Mouse (Mus musculus): ENCODE results near the gene Gtpbp4.
"Not testable (repeated sequence)": the region's sequence is repeated elsewhere in the genome, so short reads cannot be mapped to it uniquely, and the experiment has no call there.

Gene Gtpbp4

GRCm38 (mm10) chr13:8995990-8996786 is at the start of gene Gtpbp4:
Gene Gtpbp4, minus strand, starts transcription at chr13:8996083.
- DNase-seq (ENCODE audit: low read depth) = peak; percentile 93

DNA sequence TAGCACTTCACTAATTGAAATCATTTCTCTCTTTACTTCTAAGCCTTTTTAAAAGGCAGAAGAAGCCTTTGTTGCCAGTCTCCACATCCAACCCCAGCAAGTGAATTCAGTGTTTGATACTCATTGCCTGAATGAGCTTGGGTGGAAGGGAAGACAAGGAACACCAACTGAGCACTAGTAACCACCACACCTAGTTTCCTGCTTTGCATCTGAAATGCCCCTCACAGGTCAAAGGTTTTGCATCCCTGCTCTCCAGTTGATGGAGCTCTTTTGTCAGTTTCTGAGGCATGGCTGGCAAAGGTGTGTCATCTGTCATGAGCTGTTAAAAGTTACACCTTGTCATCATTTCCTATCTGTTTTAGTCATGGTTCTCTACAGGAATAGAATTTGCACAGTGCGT is 48.8 kb upstream of the Gtpbp4 start:
- no peak for DNase-seq (ENCODE audit: low read depth)

DNA sequence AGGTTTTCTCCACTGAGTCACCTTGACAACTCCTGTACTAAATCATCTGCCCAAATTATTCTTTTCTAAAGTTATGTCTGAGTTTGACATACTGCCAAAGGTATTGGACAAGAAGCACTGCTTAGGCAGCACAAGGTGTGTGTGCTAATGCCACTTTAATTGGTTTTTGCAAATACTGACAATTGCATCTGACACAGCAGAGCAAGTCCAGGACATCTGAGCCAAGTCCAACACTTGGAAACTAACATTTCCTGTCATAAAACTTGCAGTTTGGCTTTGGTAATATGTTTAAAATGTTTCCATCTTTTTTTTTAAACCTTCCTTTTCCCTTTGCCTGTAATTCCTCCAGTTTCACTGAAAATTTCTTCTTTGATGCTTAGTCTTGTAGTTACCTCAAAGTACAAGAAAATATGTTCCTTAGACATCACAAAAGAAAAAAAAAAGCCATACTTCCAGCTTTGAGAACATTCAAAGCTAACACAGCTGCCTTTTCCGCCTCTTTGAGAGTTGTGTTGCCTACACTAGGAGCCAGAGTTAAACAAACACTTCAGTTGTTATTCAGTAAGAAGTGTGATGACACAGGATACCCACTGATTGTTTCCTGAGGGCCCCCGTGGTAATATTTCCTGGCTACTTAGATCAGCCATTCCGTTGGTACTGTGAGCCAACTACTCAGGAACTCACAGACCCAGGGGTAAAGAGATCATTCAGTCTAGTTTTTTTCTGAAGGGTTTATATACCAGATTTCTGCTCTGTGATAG is 47.6 kb upstream of the Gtpbp4 start:
- peak; percentile 35 for DNase-seq (ENCODE audit: low read depth)

GRCm38 (mm10) chr13:9040626-9041025 is 44.7 kb upstream of the Gtpbp4 start:
- no peak for DNase-seq (ENCODE audit: low read depth)

- DNase-seq (ENCODE audit: low read depth) = peak; percentile 19
Measured at GRCm38 (mm10) chr13:9031996-9032661, 36.2 kb upstream of the Gtpbp4 start.

- DNase-seq (ENCODE audit: low read depth) = no peak
Measured at GRCm38 (mm10) chr13:9030364-9030763, 34.5 kb upstream of the Gtpbp4 start.

- DNase-seq (ENCODE audit: low read depth) = no peak
Measured at GRCm38 (mm10) chr13:9027251-9027650, 31.4 kb upstream of the Gtpbp4 start.

GRCm38 (mm10) chr13:9022623-9023022 is 26.7 kb upstream of the Gtpbp4 start:
- no peak for DNase-seq (ENCODE audit: low read depth)

DNA sequence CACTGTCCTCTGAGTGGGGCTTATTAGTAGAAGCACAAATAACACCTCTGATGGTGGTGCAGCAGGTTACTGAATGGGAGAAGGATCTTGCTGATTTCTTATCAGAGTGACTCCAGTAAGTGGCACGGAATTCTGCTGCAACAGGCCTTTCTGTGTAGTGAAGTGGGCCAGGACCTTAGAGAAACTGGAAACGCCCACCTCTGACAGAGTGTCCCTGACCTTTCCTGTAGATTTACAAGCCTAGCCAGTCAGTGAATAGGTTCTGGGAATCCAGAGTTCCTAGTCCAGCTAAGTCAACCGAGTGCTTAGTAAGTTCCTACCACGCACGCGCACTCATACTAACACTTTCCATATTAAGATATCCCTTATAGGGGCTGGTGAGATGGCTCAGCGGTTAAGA is 25.7 kb upstream of the Gtpbp4 start:
- no peak for DNase-seq (ENCODE audit: low read depth)

- no peak for DNase-seq (ENCODE audit: low read depth)
Measured at GRCm38 (mm10) chr13:9019713-9020112, 23.8 kb upstream of the Gtpbp4 start.

DNA sequence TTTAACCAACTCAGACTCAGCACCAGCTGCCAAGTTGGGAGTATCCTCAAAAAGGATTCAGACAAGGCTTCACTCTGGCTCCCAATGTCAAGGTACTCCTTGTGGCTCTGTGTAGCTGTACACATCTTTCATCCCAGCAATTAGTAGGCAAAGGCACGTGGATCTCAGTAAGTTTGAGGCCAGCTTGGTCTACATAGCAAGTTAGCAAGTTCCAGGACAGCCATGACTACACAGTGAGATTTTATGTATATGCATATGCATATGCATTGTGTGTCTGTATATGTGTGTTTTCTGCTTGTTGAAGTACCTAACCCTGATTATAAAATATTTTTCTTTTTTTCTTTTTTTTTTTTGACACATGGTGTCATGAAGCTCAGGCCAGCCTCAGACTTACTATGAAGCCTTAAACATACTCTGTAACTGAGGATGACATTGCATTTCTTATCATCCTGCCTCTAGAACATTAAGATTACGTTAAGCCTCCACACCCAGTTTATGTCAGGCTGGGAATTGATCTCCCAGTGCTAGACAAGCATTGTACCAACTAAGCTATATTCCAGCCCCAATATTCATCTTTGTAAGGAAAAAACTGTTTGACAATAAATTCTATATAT is 23.2 kb upstream of the Gtpbp4 start:
- no peak for DNase-seq (ENCODE audit: low read depth)

- DNase-seq (ENCODE audit: low read depth) = peak; percentile 80
Measured at GRCm38 (mm10) chr13:9017190-9017589, 21.3 kb upstream of the Gtpbp4 start.

GRCm38 (mm10) chr13:9014431-9014830 is 18.5 kb upstream of the Gtpbp4 start:
- DNase-seq (ENCODE audit: low read depth) = peak; percentile 74

GRCm38 (mm10) chr13:9013483-9013882 is 17.6 kb upstream of the Gtpbp4 start:
- no peak for DNase-seq (ENCODE audit: low read depth)

- DNase-seq (ENCODE audit: low read depth) = no peak
Measured at GRCm38 (mm10) chr13:9011596-9012350, 15.9 kb upstream of the Gtpbp4 start.

DNA sequence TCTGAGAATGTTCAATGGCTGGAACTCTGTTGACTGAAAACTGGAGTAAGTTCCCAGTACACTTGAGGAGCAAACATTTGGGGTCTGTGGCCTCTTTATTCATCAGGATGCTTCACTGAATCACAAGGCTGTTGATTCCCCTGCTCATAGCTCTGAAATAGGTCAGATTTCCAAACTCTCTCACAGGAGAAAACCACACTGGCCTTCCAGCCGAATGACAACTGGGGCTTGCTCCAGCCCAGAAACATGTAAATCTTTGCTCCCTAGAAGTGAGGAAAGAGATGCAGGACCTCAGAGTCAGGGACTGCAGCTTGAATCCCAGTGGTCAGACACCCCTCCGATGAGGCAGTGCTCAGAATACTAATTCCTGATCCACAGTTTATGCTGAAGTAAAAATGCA is 7.4 kb upstream of the Gtpbp4 start:
- DNase-seq (ENCODE audit: low read depth) = no peak

DNA sequence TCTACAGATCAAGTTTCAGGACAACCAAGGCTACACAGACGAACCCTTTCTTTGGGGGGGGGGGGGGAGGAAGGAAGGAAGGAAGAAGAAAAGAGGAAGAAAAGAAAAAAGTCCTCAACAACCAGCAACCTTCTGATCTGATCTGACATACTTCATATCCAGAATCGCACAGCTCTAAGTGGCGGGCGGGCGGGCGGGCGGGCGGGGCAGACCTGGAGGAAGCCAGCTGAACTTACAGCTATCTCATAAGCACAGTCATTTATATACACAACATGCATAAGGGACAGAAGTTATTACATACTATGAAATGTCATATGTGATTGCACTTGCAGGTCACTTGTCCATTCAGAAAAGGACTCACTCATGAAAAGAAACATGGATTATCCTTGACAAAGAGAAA is 3.6 kb upstream of the Gtpbp4 start:
- DNase-seq (ENCODE audit: low read depth) = no peak

- not testable (repeated sequence) for DNase-seq (ENCODE audit: low read depth)
Measured at GRCm38 (mm10) chr13:8997221-8997620, 1.3 kb upstream of the Gtpbp4 start.

DNA sequence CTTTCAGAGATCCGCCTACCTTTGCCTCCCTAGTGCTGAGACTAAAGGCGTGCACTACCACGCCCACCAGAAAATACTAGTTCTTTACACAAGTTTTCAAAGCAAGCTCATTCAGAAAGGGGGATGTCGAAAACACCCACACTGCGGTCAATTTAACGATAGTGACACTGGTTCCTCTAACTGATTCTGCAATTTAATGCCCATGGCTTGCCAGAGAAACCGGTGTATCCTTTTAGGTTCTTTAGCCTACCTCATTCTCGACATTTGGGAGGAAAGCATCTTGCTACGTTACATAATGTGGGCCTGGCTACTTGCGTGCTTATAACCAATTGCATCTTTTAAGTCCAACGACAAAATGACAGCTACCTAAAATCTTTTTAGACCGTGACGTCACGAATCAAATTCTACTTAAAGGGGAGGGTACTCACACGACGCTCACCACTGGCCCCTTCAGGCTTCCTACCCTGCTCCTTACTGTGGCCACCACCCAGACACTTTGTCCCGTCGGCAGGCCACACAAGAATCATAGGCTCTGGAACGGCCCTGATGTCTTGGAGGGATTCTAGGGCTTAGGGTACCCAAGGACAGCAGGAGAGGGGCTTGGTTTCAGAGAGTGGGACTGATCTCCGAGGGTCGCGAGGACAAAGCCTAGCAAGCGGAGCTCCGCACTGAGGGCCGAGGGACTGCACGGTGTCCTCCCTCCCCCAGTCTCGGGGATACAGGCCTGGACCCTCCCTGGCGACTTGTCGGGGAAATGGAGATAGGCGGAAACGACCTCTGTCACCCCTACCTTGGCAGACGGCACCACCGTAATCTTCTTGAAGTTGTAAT is 509 bp downstream of the Gtpbp4 start:
- no peak for DNase-seq (ENCODE audit: low read depth)

DNA sequence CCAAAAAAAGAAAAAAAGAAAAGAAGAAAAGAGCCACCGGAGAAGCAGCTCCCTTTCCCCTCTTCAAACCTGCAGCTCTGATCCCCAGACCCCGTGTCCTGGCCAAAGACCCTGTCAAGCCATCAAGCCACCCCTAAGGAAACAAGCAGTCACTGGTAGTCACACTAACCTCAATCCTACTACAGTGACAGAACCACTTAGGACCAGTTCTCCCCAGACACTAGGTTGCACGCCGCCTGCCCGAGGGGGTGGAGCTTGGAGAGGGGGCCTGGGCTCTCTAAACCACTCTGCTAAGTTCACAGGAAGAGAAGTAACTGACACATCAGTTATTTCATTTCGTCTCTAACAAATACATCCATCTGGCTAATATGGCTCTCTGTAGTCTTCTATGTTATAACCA is 3.7 kb downstream of the Gtpbp4 start:
- no peak for DNase-seq (ENCODE audit: low read depth)

DNA sequence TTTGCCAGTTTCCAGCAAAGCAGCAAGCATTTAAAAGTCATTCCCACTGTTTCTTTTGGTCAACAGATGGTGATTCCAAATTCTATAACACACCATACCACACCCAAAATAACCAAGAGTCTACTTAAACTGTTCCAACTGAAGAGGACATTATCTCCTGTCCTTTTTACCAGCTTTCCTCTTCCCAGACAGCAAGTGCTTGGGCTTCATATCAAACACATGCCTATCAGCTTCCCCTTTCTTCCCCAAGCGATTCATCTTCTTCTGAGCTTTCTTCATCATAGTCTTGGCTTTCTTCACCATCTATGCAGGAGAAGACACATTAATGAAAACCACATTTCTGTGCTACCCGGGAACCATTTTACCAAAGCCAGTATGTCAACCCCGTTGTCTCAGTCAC is 22.9 kb downstream of the Gtpbp4 start:
- no peak for DNase-seq (ENCODE audit: low read depth)

All from fibroblast of lung, adult 2 months (primary cell).